Mouse (Mus musculus) heart, adult 2 months (tissue): ENCODE data around the gene Rd3. TPM values are rescaled to one million over a fixed set of nuclear protein-coding genes. Genes with fewer than 3 reads are reported as not detected.

ENCODE experiments used
- DNase-seq, 2 experiments: peaks; one replicate each; pipeline ENCODE4 v3.0.0; 2021
- H3K27ac ChIP-seq: fragments of 200-600 bp; 2 replicates; pipeline ENCODE4 v1.8.1; 2022
- H3K27me3 ChIP-seq: fragments of 200-500 bp; 2 replicates; pipeline ENCODE4 v1.6.1; 2012; ENCODE audit warnings: mild to moderate bottlenecking, low read length, inconsistent platforms, mixed read lengths; ENCODE audit not compliant: control insufficient read depth, insufficient read depth
- H3K36me3 ChIP-seq: fragments of 200-500 bp; 2 replicates; pipeline ENCODE4 v1.6.1; 2012; ENCODE audit warnings: low read length, inconsistent platforms; ENCODE audit not compliant: control insufficient read depth, insufficient read depth
- H3K4me1 ChIP-seq: fragments of 200-500 bp; 2 replicates; pipeline ENCODE4 v1.6.1; 2011; ENCODE audit warnings: low read length; ENCODE audit not compliant: control insufficient read depth, insufficient read depth
- H3K4me3 ChIP-seq: fragments of 200-600 bp; 2 replicates; pipeline ENCODE4 v1.8.1; 2022
- H3K79me2 ChIP-seq: fragments of 200-500 bp; replicated peaks from 2 replicates; pipeline ENCODE4 v1.6.1; 2012; ENCODE audit warnings: mild to moderate bottlenecking, inconsistent platforms, low read length, moderate library complexity, mixed read lengths; ENCODE audit not compliant: control insufficient read depth, insufficient read depth
- H3K9ac ChIP-seq: fragments of 200-500 bp; 2 replicates; pipeline ENCODE4 v1.6.1; 2012; ENCODE audit warnings: low read depth, mild to moderate bottlenecking, control low read depth, inconsistent platforms, low read length, mixed read lengths
- CTCF ChIP-seq: fragments of 200-600 bp; IDR thresholded peaks from 2 replicates; pipeline ENCODE4 v1.8.1; 2022; ENCODE audit warnings: antibody characterized with exemption, mild to moderate bottlenecking, moderate library complexity
- EP300 ChIP-seq: fragments of 200-500 bp; IDR thresholded peaks from 2 replicates; pipeline ENCODE4 v1.6.1; 2011; ENCODE audit warnings: low read depth, low read length, control low read depth; ENCODE audit not compliant: insufficient read depth
- POLR2A ChIP-seq: fragments of 200-500 bp; IDR thresholded peaks from 2 replicates; pipeline ENCODE4 v1.6.1; 2011; ENCODE audit warnings: mild to moderate bottlenecking, low read depth, low read length, control low read depth; ENCODE audit not compliant: insufficient read depth
- WGBS: fragments of 180-500 bp; shearing (Covaris S2); methylation state at CpG from one replicate; pipeline ENCODE4 v1.1.7; 2018; 5-methylcytosine and 5-hydroxymethylcytosine counted together
- intact Hi-C: fragments of 180-260 bp; cut with DNase I; formaldehyde crosslinking; loops from one replicate; pipeline ENCODE4 v1.15.1; 2025
- long read RNA-seq: library from polyadenylated mRNA; stranded (forward); transcript quantifications from one replicate; pipeline ENCODE4 v2.0.0, GENCODE M21; 2021
- polyA plus RNA-seq: library from polyadenylated mRNA; depleted of rRNA; stranded (reverse); fragments of >200 nt; gene quantifications from 2 replicates; pipeline ENCODE4 v1.2.3, GENCODE M21; 2012; rRNA removed
- total RNA-seq, 2 experiments: library from RNA; stranded (reverse); gene quantifications; 2 replicates each; pipeline ENCODE4 v1.2.3; 2021

Gene Rd3
- under 1 TPM; 0.18 to 0.23 TPM for total RNA-seq
- 0.47 and 0.49 TPM in 2 replicates for polyA plus RNA-seq
- long read RNA-seq, result 0 reads

DNA sequence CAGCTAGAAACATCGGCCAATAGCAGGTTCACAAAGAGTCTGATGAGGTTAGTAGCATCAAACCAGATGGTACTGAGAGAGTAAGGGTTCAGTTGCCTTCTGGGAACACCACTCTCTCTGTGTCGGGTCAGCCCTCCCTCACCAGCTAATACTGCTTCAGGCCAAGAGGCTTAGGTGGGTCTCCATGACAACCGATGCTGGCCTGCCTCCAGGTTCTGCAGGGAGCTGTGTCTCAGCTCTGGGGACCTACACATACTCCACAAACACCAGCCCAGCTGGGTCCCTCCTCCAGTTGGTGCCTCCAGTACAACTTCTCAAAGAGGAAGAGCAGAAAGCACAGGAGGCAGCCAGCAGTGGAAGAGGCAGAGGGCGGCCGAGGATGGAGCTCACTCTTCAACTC lies at the start of gene Rd3:
Rd3 (plus strand) TSS at position 184 of the 400 bp plus-strand sequence.
- H3K79me2 ChIP-seq, result no peaks in the 10 kb centered on the region
- no peaks in the 10 kb centered on the region for H3K27me3 ChIP-seq
- no peak within 1 kb of the TSS for H3K27ac ChIP-seq
- H3K36me3 ChIP-seq, result no peaks in the 10 kb centered on the region
- TF ChIP-seq POLR2A (no peak), EP300 (no peak), CTCF (no peak)
- intact Hi-C loops, result no loop called here
- WGBS, result 56% methylated on average over 5 of the region's 5 CpGs
- no peak for DNase-seq
- no peak within 1 kb of the TSS for H3K4me3 ChIP-seq
- H3K9ac ChIP-seq, result no peak within 1 kb of the TSS
- H3K4me1 ChIP-seq, result no peaks in the 10 kb centered on the region

DNA sequence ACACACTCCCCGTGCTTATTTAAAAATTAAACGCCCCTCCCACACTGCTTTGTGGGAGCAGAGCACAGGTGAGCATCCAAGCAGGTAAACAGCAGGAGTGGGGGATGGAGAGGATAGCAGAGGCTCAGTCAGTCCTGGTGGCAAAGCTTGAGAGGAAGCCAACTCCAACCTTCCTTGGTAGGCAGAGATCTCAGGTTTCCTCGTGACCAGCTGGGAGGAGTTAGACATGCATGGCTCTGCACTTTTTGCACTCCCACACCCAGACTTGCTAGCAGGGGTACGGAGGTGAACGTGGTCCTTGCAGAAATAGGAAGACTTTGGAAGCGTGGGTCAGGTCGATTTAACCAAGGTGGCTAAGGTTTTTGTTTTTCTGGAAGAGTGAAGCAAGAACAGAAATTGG lies 48.8 kb upstream of the Rd3 start:
- Histone ChIP-seq H3K36me3 (no peaks in the 10 kb centered on the region), H3K79me2 (no peaks in the 10 kb centered on the region), H3K4me3 (no peak overlapping the region), H3K9ac (no peak overlapping the region), H3K27ac (no peak overlapping the region), H3K27me3 (no peaks in the 10 kb centered on the region), H3K4me1 (peaks cover 13% of the 10 kb centered on the region)
- 81% methylated on average over 7 of the region's 7 CpGs for WGBS
- intact Hi-C loops, result loop anchor here (5.0 kb wide), 1 partner anchor 34 kb away; no protein-coding TSS in a partner anchor
- TF ChIP-seq CTCF (no peak), EP300 (no peak), POLR2A (no peak)
- peak in 1 of 2 experiments; percentile 10 for DNase-seq

- 41% methylated on average over 8 of the region's 8 CpGs for WGBS
- intact Hi-C loops, result loop anchor here (5.0 kb wide), 1 partner anchor 33 kb away; no protein-coding TSS in a partner anchor
- no peaks in the 10 kb centered on the region for H3K27me3 ChIP-seq
- TF ChIP-seq CTCF (no peak), EP300 (peak; percentile 67; the same call in 1 of the 2 replicates)
- peaks cover 14% of the 10 kb centered on the region for H3K4me1 ChIP-seq
- H3K27ac ChIP-seq, result peak overlapping the region; percentile 36
- no peak overlapping the region for H3K9ac ChIP-seq
- H3K4me3 ChIP-seq, result no peak overlapping the region
- no peaks in the 10 kb centered on the region for H3K79me2 ChIP-seq
- DNase-seq, result peak in 1 of 2 experiments; percentile 22
- no peaks in the 10 kb centered on the region for H3K36me3 ChIP-seq
Measured at GRCm38 (mm10) chr1:191929065-191929464, 48.1 kb upstream of the Rd3 start.

DNA sequence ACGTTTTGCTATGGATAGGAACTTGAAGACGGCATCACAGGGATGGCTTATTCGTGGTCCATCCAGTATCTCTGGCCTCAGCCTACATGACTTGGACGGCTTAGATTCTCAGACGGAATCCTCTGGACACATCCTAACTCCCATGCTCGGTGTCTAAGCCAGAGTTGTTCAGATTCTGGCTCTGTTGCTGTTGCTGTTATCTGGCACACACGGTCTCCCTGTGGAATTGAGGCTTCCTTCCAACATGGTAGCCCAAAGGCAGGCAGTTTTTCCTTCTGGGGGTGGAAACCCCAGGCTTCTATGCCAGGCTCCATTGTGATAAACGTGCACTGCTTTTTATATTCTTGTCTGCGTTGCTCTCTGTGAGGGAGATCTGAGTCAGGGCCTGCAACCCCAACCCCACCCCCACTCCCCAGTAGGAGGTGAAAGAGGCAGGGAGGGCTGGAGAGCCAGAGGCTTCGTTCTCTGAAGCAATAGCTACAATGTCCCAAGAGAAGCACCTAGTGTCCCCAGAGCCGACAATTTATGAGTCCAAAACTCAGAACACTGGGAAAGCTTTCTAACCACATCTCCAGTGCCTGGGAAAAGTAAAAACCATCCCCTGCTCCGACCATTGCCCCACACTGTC lies 47.2 kb upstream of the Rd3 start:
- no peak overlapping the region for H3K9ac ChIP-seq
- H3K27ac ChIP-seq, result peak overlapping the region; percentile 36; the same call in 1 of the 2 replicates
- intact Hi-C loops, result loop anchor here (5.0 kb wide), 1 partner anchor 32 kb away; no protein-coding TSS in a partner anchor
- no peak for TF ChIP-seq CTCF
- TF ChIP-seq POLR2A, result no peak
- TF ChIP-seq EP300, result no peak
- DNase-seq, result peak; percentile 29 to 40
- H3K4me1 ChIP-seq, result peaks cover 14% of the 10 kb centered on the region
- H3K4me3 ChIP-seq, result no peak overlapping the region
- no peaks in the 10 kb centered on the region for H3K27me3 ChIP-seq
- 42% methylated on average over 12 of the region's 12 CpGs for WGBS
- H3K79me2 ChIP-seq, result no peaks in the 10 kb centered on the region
- no peaks in the 10 kb centered on the region for H3K36me3 ChIP-seq

- H3K36me3 ChIP-seq, result no peaks in the 10 kb centered on the region
- H3K27me3 ChIP-seq, result no peaks in the 10 kb centered on the region
- intact Hi-C loops, result no loop called here
- TF ChIP-seq CTCF, result no peak
- TF ChIP-seq EP300, result no peak
- TF ChIP-seq POLR2A, result no peak
- WGBS, result 84% methylated on average over 3 of the region's 3 CpGs
- peak in 1 of 2 experiments; percentile 8 for DNase-seq
- no peak overlapping the region for H3K9ac ChIP-seq
- peaks cover 14% of the 10 kb centered on the region for H3K4me1 ChIP-seq
- H3K4me3 ChIP-seq, result no peak overlapping the region
- H3K79me2 ChIP-seq, result no peaks in the 10 kb centered on the region
- H3K27ac ChIP-seq, result no peak overlapping the region
Measured at GRCm38 (mm10) chr1:191930525-191931105, 46.6 kb upstream of the Rd3 start.

DNA sequence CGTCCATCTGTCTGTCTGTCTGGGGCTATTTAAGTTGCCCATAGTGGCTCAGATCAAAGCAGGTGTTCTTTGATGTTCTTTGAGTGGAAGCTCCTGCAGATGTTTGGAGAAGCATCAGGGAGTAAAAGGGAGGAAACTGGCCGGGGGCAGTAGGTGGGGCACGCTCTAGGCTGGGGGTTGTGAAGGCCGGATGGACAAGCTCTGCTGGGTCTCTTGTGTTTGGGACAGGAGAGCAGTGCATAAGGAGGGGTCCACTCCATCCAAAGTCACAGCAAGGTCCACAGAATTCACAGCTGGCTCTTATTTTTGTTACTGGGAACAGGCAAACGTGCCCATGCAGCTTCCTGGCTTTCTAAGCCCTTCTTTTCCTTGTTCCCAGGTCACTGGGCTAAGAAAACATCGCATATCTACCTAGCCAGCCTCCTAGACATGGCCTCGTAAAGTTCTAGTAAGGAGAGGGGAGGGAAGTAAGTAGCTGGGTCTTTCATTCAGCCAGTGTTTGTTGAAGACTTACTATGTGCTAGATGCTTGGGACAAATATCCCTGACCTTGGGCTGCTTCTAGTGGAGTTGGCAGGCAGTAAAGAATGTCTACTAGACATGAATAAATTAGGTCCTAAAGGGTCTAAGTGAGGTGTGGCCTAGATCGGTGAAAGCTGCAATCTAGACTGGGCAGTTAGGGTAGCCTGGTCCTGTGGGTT lies 44.7 kb upstream of the Rd3 start:
- Histone ChIP-seq H3K79me2 (no peaks in the 10 kb centered on the region), H3K36me3 (no peaks in the 10 kb centered on the region), H3K4me1 (peaks cover 14% of the 10 kb centered on the region), H3K4me3 (no peak overlapping the region), H3K9ac (no peak overlapping the region), H3K27me3 (no peaks in the 10 kb centered on the region), H3K27ac (no peak overlapping the region)
- DNase-seq, result peak in 1 of 2 experiments; percentile 23
- no peak for TF ChIP-seq POLR2A
- no peak for TF ChIP-seq EP300
- TF ChIP-seq CTCF, result no peak
- intact Hi-C loops, result no loop called here
- 53% methylated on average over 8 of the region's 8 CpGs for WGBS
